Mouse (Mus musculus) cortical plate, adult 2 months (tissue): Measurements from ENCODE around the gene Efhd2.

Experiments used
- CTCF ChIP-seq: fragments of 200-500 bp; IDR thresholded peaks from 2 replicates; pipeline ENCODE4 v1.5.1; 2011; ENCODE audit warnings: mild to moderate bottlenecking, control low read depth, low read length; ENCODE audit not compliant: insufficient read depth; ENCODE audit errors: extremely low read depth
- POLR2A ChIP-seq: fragments of 200-500 bp; IDR thresholded peaks from 2 replicates; pipeline ENCODE4 v1.6.1; 2011; ENCODE audit warnings: mild to moderate bottlenecking, low read length, control low read depth; ENCODE audit not compliant: insufficient read depth; ENCODE audit errors: extremely low read depth

- TF ChIP-seq CTCF (no peak), POLR2A (no peak)
Observed at GRCm38 (mm10) chr4:141819316-141819715, 55.4 kb downstream of the Efhd2 start.
